Mouse (Mus musculus) spleen, postnatal 36 days (tissue): ENCODE measurements at regions not wholly inside any gene's neighbourhood (a gene's known extent, or its start where the extent isn't known, plus 50 kb on each side); places are given as distances from the start of the nearest gene placed in this dataset.

Experiments used
- DNase-seq, 2 experiments: peaks; one replicate each; pipeline ENCODE4 v3.0.0; 2022; ENCODE audit warnings: low spot score in 2 of 2, mixed read lengths in 1 of 2

DNA sequence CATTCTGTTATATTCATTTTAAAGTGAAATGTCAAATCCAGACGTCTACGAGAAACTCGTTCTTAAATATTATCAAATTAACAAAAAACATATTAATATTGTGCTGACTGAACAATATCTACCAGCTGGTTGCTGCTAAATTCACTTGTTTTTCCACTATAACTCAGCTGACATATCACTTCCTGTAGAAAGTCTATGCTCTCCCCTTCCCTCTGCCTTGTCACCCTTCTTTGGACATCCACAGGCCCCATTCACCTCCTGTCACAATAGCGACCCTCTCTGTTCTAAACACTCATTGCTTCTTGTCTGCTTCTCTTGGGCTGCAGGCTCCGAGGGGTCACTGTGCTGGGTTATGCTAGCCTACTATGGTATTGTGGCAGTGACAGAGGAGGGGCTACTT, 52.5 kb upstream of the Cplx2 start:
- no peak for DNase-seq

DNA sequence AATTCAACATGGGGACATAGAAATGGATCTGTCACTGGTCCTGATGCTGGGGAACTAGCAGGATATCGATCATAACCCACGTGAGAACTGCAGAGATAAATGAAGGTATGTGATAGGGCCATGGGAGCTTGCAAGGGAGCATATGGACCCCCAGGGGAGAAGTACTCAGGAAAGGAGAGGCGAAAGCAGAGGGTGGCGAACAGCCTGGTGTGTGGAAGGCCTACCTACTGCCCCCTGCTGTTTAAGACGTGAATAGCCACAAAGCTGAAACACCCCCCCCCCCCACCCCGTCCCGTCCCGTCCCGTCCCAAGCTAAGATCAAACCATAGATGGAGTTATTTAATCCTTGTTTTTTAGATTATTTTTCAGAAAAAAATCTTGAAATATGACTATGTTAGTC, 50.9 kb upstream of the Cplx2 start:
- no peak for DNase-seq

- no peak for DNase-seq
Measured at GRCm38 (mm10) chr13:54321011-54321410, 50.1 kb upstream of the Cplx2 start.
